ENCODE assay signal across 8 mouse cellular contexts in the genomic region with DNA sequence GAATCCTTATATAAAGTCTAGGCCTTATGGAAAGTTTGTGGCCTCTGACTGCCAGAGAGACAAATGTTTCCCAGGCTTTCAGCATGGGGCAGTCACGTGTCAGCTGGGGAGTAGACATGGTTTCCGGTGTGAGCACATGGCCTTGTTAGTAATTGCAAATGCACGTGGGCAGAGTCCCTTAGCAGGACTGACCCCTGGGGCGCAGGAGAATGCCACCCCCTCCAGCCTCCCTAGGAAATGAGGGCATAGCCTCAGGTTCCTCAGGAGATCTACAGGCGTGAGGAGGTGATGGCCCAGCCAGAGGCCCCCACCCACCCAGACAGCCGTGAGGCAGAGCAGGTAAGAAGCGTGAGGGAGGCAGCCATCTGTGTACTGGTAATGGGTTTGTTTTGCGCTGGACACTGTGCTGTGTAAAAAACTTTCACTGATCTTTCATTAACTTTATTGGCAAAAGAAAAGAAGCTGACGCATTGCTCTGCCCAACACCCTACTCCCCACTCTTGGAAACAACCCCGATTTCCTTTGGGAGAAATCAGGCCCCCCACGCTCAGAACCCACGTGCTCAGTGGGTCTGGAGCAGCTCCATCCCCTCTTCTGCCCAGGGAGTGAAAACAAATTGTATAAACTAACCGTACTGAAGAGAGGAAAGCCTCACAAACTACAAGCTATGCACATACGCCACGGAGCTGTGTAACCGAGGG. TPM values are rescaled to one million over a fixed set of nuclear protein-coding genes. Genes with fewer than 3 reads are reported as not detected.
A peak's percentile ranks its signal among the peaks of the same experiment; 100 is the strongest.
DNase-seq lines count a peak whose midpoint lies in the region; ATAC-seq and TF ChIP-seq lines count a peak whose summit lies in the region.

No protein-coding gene starts in this region.

- no peak for ATAC-seq in heart, embryonic 11.5 days (replicated peaks; ENCODE audit: insufficient number of reproducible peaks, low FRiP score, low TSS enrichment)
- ATAC-seq in hindbrain, embryonic 13.5 days (ENCODE audit: low FRiP score) = peak; percentile 17; the same call in 1 of the 2 replicates
- ATAC-seq in limb, embryonic 14.5 days (ENCODE audit: low FRiP score, low read depth) = peak; percentile 52; the same call in 1 of the 2 replicates

- H3K36me3 ChIP-seq in heart, embryonic 10.5 days = no peaks in the 10 kb centered on the region
- H3K36me3 ChIP-seq in heart, embryonic 11.5 days (ENCODE audit: control insufficient read depth, insufficient read depth, low read length) = no peaks in the 10 kb centered on the region
- no peaks in the 10 kb centered on the region for H3K36me3 ChIP-seq in hindbrain, embryonic 13.5 days
- H3K36me3 ChIP-seq in limb, embryonic 14.5 days (ENCODE audit: control insufficient read depth, insufficient read depth, low read length) = no peaks in the 10 kb centered on the region

- no peak overlapping the region for H3K4me2 ChIP-seq in heart, embryonic 11.5 days
- no peak overlapping the region for H3K4me2 ChIP-seq in hindbrain, embryonic 13.5 days
- H3K4me2 ChIP-seq in limb, embryonic 14.5 days (replicated peaks; ENCODE audit: low read depth, low read length, severe bottlenecking) = peak overlapping the region; percentile 7; the same call in 1 of the 2 replicates

- 75% methylated on average over 16 of the region's 16 CpGs for WGBS in heart, embryonic 10.5 days
- WGBS in heart, embryonic 11.5 days (ENCODE audit: insufficient replicate concordance) = 69% methylated on average over 16 of the region's 16 CpGs
- WGBS in hindbrain, embryonic 13.5 days = 45% methylated on average over 16 of the region's 16 CpGs
- 27% methylated on average over 16 of the region's 16 CpGs for WGBS in limb, embryonic 14.5 days

- peaks cover 38% of the 10 kb centered on the region for H3K4me1 ChIP-seq in heart, embryonic 10.5 days
- peaks cover 28% of the 10 kb centered on the region for H3K4me1 ChIP-seq in heart, embryonic 11.5 days (ENCODE audit: control insufficient read depth, insufficient read depth, low read length)
- H3K4me1 ChIP-seq in hindbrain, embryonic 13.5 days (replicated peaks) = peaks cover 42% of the 10 kb centered on the region
- peaks cover 38% of the 10 kb centered on the region for H3K4me1 ChIP-seq in limb, embryonic 14.5 days (ENCODE audit: control insufficient read depth, insufficient read depth, low read length)

- H3K9me3 ChIP-seq in heart, embryonic 10.5 days = no peaks in the 10 kb centered on the region
- H3K9me3 ChIP-seq in heart, embryonic 11.5 days (replicated peaks; ENCODE audit: control insufficient read depth, low read length) = no peaks in the 10 kb centered on the region
- H3K9me3 ChIP-seq in hindbrain, embryonic 13.5 days = no peaks in the 10 kb centered on the region
- H3K9me3 ChIP-seq in limb, embryonic 14.5 days (ENCODE audit: control insufficient read depth, low read length) = no peaks in the 10 kb centered on the region

- H3K4me3 ChIP-seq in heart, embryonic 10.5 days = no peak overlapping the region
- no peak overlapping the region for H3K4me3 ChIP-seq in heart, embryonic 11.5 days (ENCODE audit: low read depth, low read length)
- no peak overlapping the region for H3K4me3 ChIP-seq in hindbrain, embryonic 13.5 days
- H3K4me3 ChIP-seq in limb, embryonic 14.5 days (replicated peaks; ENCODE audit: low read length) = no peak overlapping the region

- DNase-seq in heart, embryonic 10.5 days (ENCODE audit: low spot score) = no peak
- DNase-seq in R1 (ENCODE audit: low read depth, low spot score) = peak; percentile 46
- DNase-seq in limb, embryonic 14.5 days (ENCODE audit: low spot score) = peak; percentile 54
- DNase-seq in spleen, adult 12 weeks (ENCODE audit: low spot score) = no peak
- DNase-seq in cerebellum, postnatal 14 days = no peak
- DNase-seq in spleen, postnatal 10 days (ENCODE audit: low spot score in 2 of 2) = no peak

- no peaks in the 10 kb centered on the region for H3K27me3 ChIP-seq in heart, embryonic 10.5 days (ENCODE audit: insufficient read depth, poor library complexity, severe bottlenecking)
- H3K27me3 ChIP-seq in heart, embryonic 11.5 days (ENCODE audit: control insufficient read depth, insufficient read depth, low read length) = no peaks in the 10 kb centered on the region
- H3K27me3 ChIP-seq in hindbrain, embryonic 13.5 days = no peaks in the 10 kb centered on the region
- no peaks in the 10 kb centered on the region for H3K27me3 ChIP-seq in limb, embryonic 14.5 days (ENCODE audit: control insufficient read depth, insufficient read depth, low read length)

- H3K27ac ChIP-seq in heart, embryonic 10.5 days = 0 out of 2 replicates have a peak overlapping the region, but pooled peaks have one; percentile 82
- no peak overlapping the region for H3K27ac ChIP-seq in heart, embryonic 11.5 days (ENCODE audit: low read depth, low read length)
- H3K27ac ChIP-seq in hindbrain, embryonic 13.5 days = peak overlapping the region; percentile 72
- peak overlapping the region; percentile 92 for H3K27ac ChIP-seq in limb, embryonic 14.5 days (replicated peaks; ENCODE audit: low read depth, low read length)

- H3K9ac ChIP-seq in heart, embryonic 11.5 days (ENCODE audit: low read depth, low read length) = no peak overlapping the region
- no peak overlapping the region for H3K9ac ChIP-seq in hindbrain, embryonic 13.5 days
- no peak overlapping the region for H3K9ac ChIP-seq in limb, embryonic 14.5 days (ENCODE audit: low read depth, low read length, severe bottlenecking)

- TF ChIP-seq POLR2A in limb, embryonic 14.5 days (IDR thresholded peaks at IDR 0.05; ENCODE audit: borderline replicate concordance, extremely low read depth, insufficient read depth, insufficient read length) = no peak

RNA-seq across cellular contexts. Expression of a gene that starts 35.8 kb away (rescaled TPM):
- polyA plus RNA-seq in heart, embryonic 10.5 days (2016; fragmentation: Nextera tagmentation; extraction: Ambion mirVana) = 40.4 and 49.8 TPM in 2 replicates
- polyA plus RNA-seq in heart, embryonic 11.5 days (2014; fragmentation: Nextera tagmentation; extraction: Ambion mirVana) = 34.3 and 47.8 TPM in 2 replicates
- 16.9 and 17.9 TPM in 2 replicates for polyA plus RNA-seq in hindbrain, embryonic 13.5 days (2015; fragmentation: Nextera tagmentation; extraction: Ambion mirVana)
- 104 and 123 TPM in 2 replicates for polyA plus RNA-seq in limb, embryonic 14.5 days (2012; rRNA removed)
- polyA plus RNA-seq in limb, embryonic 14.5 days (2014; fragmentation: Nextera tagmentation; extraction: Ambion mirVana) = 67.2 and 70.3 TPM in 2 replicates

RNA-seq across cellular contexts. Expression of a gene that starts 48.6 kb away (rescaled TPM):
- 10.5 and 13.3 TPM in 2 replicates for polyA plus RNA-seq in heart, embryonic 10.5 days (2016; fragmentation: Nextera tagmentation; extraction: Ambion mirVana)
- polyA plus RNA-seq in heart, embryonic 11.5 days (2014; fragmentation: Nextera tagmentation; extraction: Ambion mirVana) = 14.6 and 15.4 TPM in 2 replicates
- polyA plus RNA-seq in hindbrain, embryonic 13.5 days (2015; fragmentation: Nextera tagmentation; extraction: Ambion mirVana) = 36.6 and 39.4 TPM in 2 replicates
- polyA plus RNA-seq in limb, embryonic 14.5 days (2012; rRNA removed) = 10.1 and 12.0 TPM in 2 replicates
- polyA plus RNA-seq in limb, embryonic 14.5 days (2014; fragmentation: Nextera tagmentation; extraction: Ambion mirVana) = 9.6 and 10.0 TPM in 2 replicates

Comparison
In these comparisons a context has a peak if more than half of its experiments do, and no peak if none do; other contexts are left out.
1. DNase-seq: peak in R1 (single experiment) and limb, embryonic 14.5 days (single experiment); none in heart, embryonic 10.5 days (single experiment), spleen, adult 12 weeks (single experiment), cerebellum, postnatal 14 days (0 of 2) and spleen, postnatal 10 days (0 of 2).